Mouse (Mus musculus): ENCODE results near the gene Ntng1.

Ntng1 gene

GRCm38 (mm10) chr3:110055433-110055832 lies 88.4 kb downstream of the Ntng1 start:
- no peak for DNase-seq (ENCODE audit: low read depth)

GRCm38 (mm10) chr3:110054125-110054524 lies 89.7 kb downstream of the Ntng1 start:
- DNase-seq (ENCODE audit: low read depth): no peak

- no peak for DNase-seq (ENCODE audit: low read depth)
These were observed 95.7 kb downstream of the Ntng1 start for GRCm38 (mm10) chr3:110048152-110048551.

- DNase-seq (ENCODE audit: low read depth): no peak
These were observed 97.1 kb downstream of the Ntng1 start for GRCm38 (mm10) chr3:110046750-110047149.

GRCm38 (mm10) chr3:110044209-110044608 lies 99.6 kb downstream of the Ntng1 start:
- no peak for DNase-seq (ENCODE audit: low read depth)

- no peak for DNase-seq (ENCODE audit: low read depth)
These were observed 100.1 kb downstream of the Ntng1 start for GRCm38 (mm10) chr3:110043641-110044187.

GRCm38 (mm10) chr3:110022783-110023599 lies 120.8 kb downstream of the Ntng1 start:
- no peak for DNase-seq (ENCODE audit: low read depth)

GRCm38 (mm10) chr3:110010870-110011626 lies 132.8 kb downstream of the Ntng1 start:
- no peak for DNase-seq (ENCODE audit: low read depth)

- no peak for DNase-seq (ENCODE audit: low read depth)
These were observed 133.4 kb downstream of the Ntng1 start for GRCm38 (mm10) chr3:110010441-110010840.

GRCm38 (mm10) chr3:110000349-110000748 lies 143.5 kb downstream of the Ntng1 start:
- no peak for DNase-seq (ENCODE audit: low read depth)

- DNase-seq (ENCODE audit: low read depth): no peak
These were observed 148.2 kb downstream of the Ntng1 start for GRCm38 (mm10) chr3:109995663-109996024.

- DNase-seq (ENCODE audit: low read depth): no peak
These were observed 148.7 kb downstream of the Ntng1 start for GRCm38 (mm10) chr3:109994978-109995662.

GRCm38 (mm10) chr3:109984086-109984485 lies 159.7 kb downstream of the Ntng1 start:
- no peak for DNase-seq (ENCODE audit: low read depth)

GRCm38 (mm10) chr3:109977614-109978013 lies 166.2 kb downstream of the Ntng1 start:
- DNase-seq (ENCODE audit: low read depth): no peak

GRCm38 (mm10) chr3:109975106-109975505 lies 168.7 kb downstream of the Ntng1 start:
- no peak for DNase-seq (ENCODE audit: low read depth)

GRCm38 (mm10) chr3:109971465-109971864 lies 172.3 kb downstream of the Ntng1 start:
- DNase-seq (ENCODE audit: low read depth): no peak

GRCm38 (mm10) chr3:109970181-109970580 lies 173.6 kb downstream of the Ntng1 start:
- DNase-seq (ENCODE audit: low read depth): no peak

- no peak for DNase-seq (ENCODE audit: low read depth)
These were observed 181.2 kb downstream of the Ntng1 start for GRCm38 (mm10) chr3:109962631-109963030.

- no peak for DNase-seq (ENCODE audit: low read depth)
These were observed 200.9 kb downstream of the Ntng1 start for GRCm38 (mm10) chr3:109942960-109943359.

- DNase-seq (ENCODE audit: low read depth): no peak
These were observed 206.2 kb downstream of the Ntng1 start for GRCm38 (mm10) chr3:109937634-109938033.

GRCm38 (mm10) chr3:109936275-109936674 lies 207.5 kb downstream of the Ntng1 start:
- DNase-seq (ENCODE audit: low read depth): no peak

GRCm38 (mm10) chr3:109932261-109932660 lies 211.6 kb downstream of the Ntng1 start:
- DNase-seq (ENCODE audit: low read depth): no peak

Measured in c-Kit-positive CD71-negative TER-119-negative erythroid progenitor cells, embryonic 14.5 days (primary cell).